Mouse (Mus musculus) MEL (cell line): Measurements from ENCODE around the gene Gm3448. TPM values are rescaled to one million over a fixed set of nuclear protein-coding genes. Genes with fewer than 3 reads are reported as not detected.

ENCODE experiments used
- DNase-seq: peaks from one replicate; pipeline ENCODE4 v3.0.0; 2011; ENCODE audit warnings: low read depth, low spot score
- H3K27ac ChIP-seq: 2 replicates; pipeline ENCODE4 v1.5.1; 2012; ENCODE audit warnings: low read depth, mild to moderate bottlenecking, control low read depth, low read length, moderate library complexity; ENCODE audit not compliant: control insufficient read depth
- H3K27me3 ChIP-seq, 2 experiments: fragments of 150-350 bp in 1 of 2; sonication (generic) in 1 of 2; 2 replicates each; pipeline ENCODE4 v1.6.1; 2012; ENCODE audit warnings: low read length in 2 of 2, mild to moderate bottlenecking in 2 of 2, improper control_type of control experiment in 1 of 2, moderate library complexity in 1 of 2; ENCODE audit not compliant: insufficient read depth in 2 of 2, control insufficient read depth in 1 of 2
- H3K36me3 ChIP-seq, 2 experiments: 2 replicates each; pipeline ENCODE4 v1.6.1; 2012 to 2014; ENCODE audit warnings: low read length in 2 of 2, improper control_type of control experiment in 1 of 2, inconsistent platforms in 1 of 2, mild to moderate bottlenecking in 1 of 2; ENCODE audit not compliant: insufficient read depth in 2 of 2, control insufficient read depth in 1 of 2
- H3K4me1 ChIP-seq, 2 experiments: fragments of 150-350 bp in 1 of 2; sonication (generic) in 1 of 2; 2 replicates each; pipeline ENCODE4 v1.6.1; 2012; ENCODE audit warnings: low read length in 2 of 2, improper control_type of control experiment in 1 of 2, mild to moderate bottlenecking in 1 of 2; ENCODE audit not compliant: insufficient read depth in 2 of 2, control insufficient read depth in 1 of 2
- H3K4me3 ChIP-seq, 2 experiments: fragments of 150-350 bp in 1 of 2; sonication (generic) in 1 of 2; 2 replicates each; pipeline ENCODE4 v1.5.1; 2012; ENCODE audit warnings: low read depth in 2 of 2, low read length in 2 of 2, mild to moderate bottlenecking in 2 of 2, moderate library complexity in 2 of 2, control low read depth in 1 of 2, improper control_type of control experiment in 1 of 2; ENCODE audit not compliant: control insufficient read depth in 1 of 2, insufficient read depth in 1 of 2
- H3K79me2 ChIP-seq: 2 replicates; pipeline ENCODE4 v1.6.1; 2012; ENCODE audit warnings: mild to moderate bottlenecking, low read length, moderate library complexity; ENCODE audit not compliant: control insufficient read depth, poor library complexity, insufficient read depth
- H3K9ac ChIP-seq: 2 replicates; pipeline ENCODE4 v1.6.1; 2012; ENCODE audit warnings: low read depth, mild to moderate bottlenecking, control low read depth, low read length, moderate library complexity; ENCODE audit not compliant: control insufficient read depth, poor library complexity, severe bottlenecking
- H3K9me3 ChIP-seq: fragments of 150-350 bp; sonication (generic); replicated peaks from 2 replicates; pipeline ENCODE4 v1.6.1; 2012; ENCODE audit warnings: mild to moderate bottlenecking, low read length, improper control_type of control experiment, moderate library complexity; ENCODE audit not compliant: insufficient read depth
- BHLHE40 ChIP-seq: IDR thresholded peaks from 2 replicates; pipeline ENCODE4 v1.6.1; 2012; ENCODE audit warnings: low read depth, mild to moderate bottlenecking, inconsistent platforms, low read length, improper control_type of control experiment, borderline replicate concordance
- CHD1 ChIP-seq: IDR thresholded peaks from 2 replicates; pipeline ENCODE4 v1.6.1; 2012; ENCODE audit warnings: low read depth, mild to moderate bottlenecking, inconsistent platforms, low read length, improper control_type of control experiment
- CHD2 ChIP-seq: IDR thresholded peaks from 2 replicates; pipeline ENCODE4 v1.6.1; 2011; ENCODE audit warnings: low read length, improper control_type of control experiment
- E2F4 ChIP-seq: IDR thresholded peaks from 2 replicates; pipeline ENCODE4 v1.6.1; 2011; ENCODE audit warnings: low read depth, low read length, improper control_type of control experiment, borderline replicate concordance
- GABPA ChIP-seq: IDR thresholded peaks from 2 replicates; pipeline ENCODE4 v1.6.1; 2012; ENCODE audit warnings: low read depth, mild to moderate bottlenecking, inconsistent platforms, low read length, improper control_type of control experiment, moderate library complexity
- GATA1 ChIP-seq: IDR thresholded peaks from 2 replicates; pipeline ENCODE4 v1.6.1; 2011; ENCODE audit warnings: low read depth, low read length, improper control_type of control experiment
- MEF2A ChIP-seq: IDR thresholded peaks from 2 replicates; pipeline ENCODE4 v1.6.1; 2014; ENCODE audit warnings: low read depth, mild to moderate bottlenecking, inconsistent platforms, low read length, improper control_type of control experiment; ENCODE audit not compliant: poor library complexity, insufficient replicate concordance, severe bottlenecking; ENCODE audit errors: extremely low read depth
- MYB ChIP-seq: IDR thresholded peaks from 2 replicates; pipeline ENCODE4 v1.6.1; 2011; ENCODE audit warnings: mild to moderate bottlenecking, low read depth, low read length, improper control_type of control experiment
- NELFE ChIP-seq: IDR thresholded peaks from 2 replicates; pipeline ENCODE4 v1.6.1; 2011; ENCODE audit warnings: low read depth, low read length, improper control_type of control experiment
- POLR2AphosphoS2 ChIP-seq: IDR thresholded peaks from 2 replicates; pipeline ENCODE4 v1.6.1; 2011; ENCODE audit warnings: low read length, improper control_type of control experiment
- POLR2AphosphoS5 ChIP-seq: IDR thresholded peaks from 2 replicates; pipeline ENCODE4 v1.6.1; 2012; ENCODE audit warnings: low read depth, borderline replicate concordance, mild to moderate bottlenecking, inconsistent platforms, low read length, moderate library complexity, mixed read lengths
- SMC3 ChIP-seq: IDR thresholded peaks from 2 replicates; pipeline ENCODE4 v1.6.1; 2011; ENCODE audit warnings: low read depth, low read length, improper control_type of control experiment
- TAL1 ChIP-seq: IDR thresholded peaks from 2 replicates; pipeline ENCODE4 v1.6.1; 2012; ENCODE audit warnings: mild to moderate bottlenecking, inconsistent platforms, low read length, moderate library complexity, mixed read lengths
- TBP ChIP-seq: IDR thresholded peaks from 2 replicates; pipeline ENCODE4 v1.8.0; 2011; ENCODE audit warnings: low read depth, low read length, improper control_type of control experiment
- UBTF ChIP-seq: IDR thresholded peaks from 2 replicates; pipeline ENCODE4 v1.6.1; 2012; ENCODE audit warnings: low read depth, mild to moderate bottlenecking, inconsistent platforms, low read length, improper control_type of control experiment, moderate library complexity, borderline replicate concordance; ENCODE audit not compliant: insufficient read depth
- ZKSCAN1 ChIP-seq: IDR thresholded peaks from 2 replicates; pipeline ENCODE4 v1.6.1; 2012; ENCODE audit warnings: low read depth, mild to moderate bottlenecking, inconsistent platforms, low read length, improper control_type of control experiment, moderate library complexity
- ZNF384 ChIP-seq: IDR thresholded peaks from 2 replicates; pipeline ENCODE4 v1.6.1; 2012; ENCODE audit warnings: low read depth, mild to moderate bottlenecking, inconsistent platforms, low read length, improper control_type of control experiment
- polyA plus RNA-seq, 2 experiments: library from polyadenylated mRNA; stranded (reverse) in 1 of 2; unstranded in 1 of 2; fragments of >175 nt in 1 of 2; fragments of >200 nt in 1 of 2; gene quantifications; 2 replicates each; pipeline versions ENCODE4 v1.2.1 to v1.2.4; 2012; ENCODE audit warnings: low replicate concordance in 2 of 2, low read depth in 1 of 2; ENCODE audit not compliant: insufficient read length in 2 of 2, insufficient read depth in 1 of 2, missing spikeins in 1 of 2
- total RNA-seq: library from RNA; depleted of rRNA; stranded (reverse); fragments of 300-350 nt; gene quantifications from 2 replicates; pipeline ENCODE4 v1.2.3, GENCODE M21; 2012

Gene Gm3448
- total and polyA plus RNA-seq, 3 experiments: 1.8 to 8.1 TPM; not detected in 1

DNA sequence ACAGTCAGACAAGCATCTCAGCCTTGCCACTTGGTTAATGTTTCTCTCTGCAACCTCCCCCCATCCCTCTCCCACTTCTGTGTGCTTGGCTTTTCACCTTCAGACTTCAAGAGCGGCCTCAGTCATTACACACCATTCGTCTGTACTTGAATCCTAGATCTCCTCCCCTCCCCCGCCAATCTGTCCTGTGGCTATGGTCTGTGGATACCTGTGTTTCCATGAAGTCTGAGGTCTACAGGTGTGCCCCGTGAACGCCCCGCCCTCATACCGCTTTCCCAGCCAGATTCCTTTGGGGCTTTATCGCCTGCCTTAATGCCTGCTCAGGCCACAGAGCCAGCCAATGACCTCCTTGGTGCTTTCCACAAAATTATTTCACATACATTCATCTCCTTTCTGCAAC, 33.7 kb upstream of the Gm3448 start:
- TF ChIP-seq SMC3 (no peak), POLR2AphosphoS5 (no peak), GATA1 (no peak), MEF2A (no peak), TBP (no peak), CHD2 (no peak), CHD1 (no peak), BHLHE40 (no peak), TAL1 (no peak), MYB (no peak), ZKSCAN1 (no peak), POLR2AphosphoS2 (no peak), NELFE (no peak), GABPA (no peak)
- H3K36me3 ChIP-seq: no peaks in the 10 kb centered on the region
- H3K79me2 ChIP-seq: no peaks in the 10 kb centered on the region
- H3K9me3 ChIP-seq: no peaks in the 10 kb centered on the region
- no peak overlapping the region for H3K27ac ChIP-seq
- no peak overlapping the region for H3K9ac ChIP-seq
- no peak overlapping the region for H3K4me3 ChIP-seq
- no peaks in the 10 kb centered on the region for H3K27me3 ChIP-seq
- H3K4me1 ChIP-seq: peaks cover 6% of the 10 kb centered on the region in 2 experiments; a peak in 1 of 4 replicates
- no peak for DNase-seq

DNA sequence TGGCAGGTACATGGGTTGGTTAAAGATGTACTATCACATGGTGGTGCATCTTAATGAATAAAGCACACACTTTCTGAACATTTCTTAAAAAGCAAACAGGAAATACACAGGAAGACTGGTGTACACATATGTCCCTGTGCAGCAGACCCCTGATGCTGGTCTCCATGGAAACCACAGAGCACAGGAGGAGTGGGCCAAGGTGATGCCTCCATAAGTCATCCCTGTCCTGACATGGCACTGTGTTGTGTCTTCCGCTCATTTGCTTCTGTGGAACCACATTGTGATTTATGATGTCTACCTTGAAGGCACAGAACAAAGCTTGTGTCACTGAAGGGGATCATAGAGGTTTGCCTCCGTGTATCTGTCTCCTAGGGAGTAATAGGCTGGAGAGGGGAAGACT, 30.9 kb upstream of the Gm3448 start:
- H3K9ac ChIP-seq: no peak overlapping the region
- H3K79me2 ChIP-seq: no peaks in the 10 kb centered on the region
- TF ChIP-seq ZNF384: no peak
- TF ChIP-seq E2F4: no peak
- TF ChIP-seq UBTF: no peak
- H3K4me1 ChIP-seq: peaks cover 0 to 2% of the 10 kb centered on the region in 2 experiments; a peak in 1 of 4 replicates
- no peaks in the 10 kb centered on the region for H3K9me3 ChIP-seq
- H3K4me3 ChIP-seq: no peak overlapping the region
- no peak overlapping the region for H3K27ac ChIP-seq
- no peaks in the 10 kb centered on the region for H3K36me3 ChIP-seq
- no peaks in the 10 kb centered on the region for H3K27me3 ChIP-seq
- DNase-seq: no peak
